Comparison of ENCODE assay signal across 23 mouse cellular contexts in genomic region chr5:142547066-142547465, GRCm38 (mm10). TPM values are rescaled to one million over a fixed set of nuclear protein-coding genes. Genes with fewer than 3 reads are reported as not detected.
DNase-seq lines count a peak whose midpoint lies in the region; TF ChIP-seq lines count a peak whose summit lies in the region.
"Had no signal": no experiment of that assay in that cellular context is flagged by ENCODE, and none has a peak within 500 bp of the region (broad histone marks: within the 10 kb centered on the region; RNA-seq: fewer than 3 reads in every experiment).

No protein-coding gene starts in this region.

- no peak overlapping the region for H3K9ac ChIP-seq in ES-Bruce4 (ENCODE audit: low read depth, poor library complexity, severe bottlenecking)
- H3K9ac ChIP-seq: forebrain, embryonic 13.5 days; heart, embryonic 13.5 days; hindbrain, embryonic 12.5 days; hindbrain, embryonic 15.5 days had no signal

- no peaks in the 10 kb centered on the region for H3K9me3 ChIP-seq in ES-Bruce4 (replicated peaks; ENCODE audit: control insufficient read depth, insufficient read depth, low read length, poor library complexity, severe bottlenecking)
- H3K9me3 ChIP-seq: forebrain, embryonic 10.5 days; forebrain, embryonic 13.5 days; heart, embryonic 10.5 days; heart, embryonic 13.5 days; hindbrain, embryonic 12.5 days; hindbrain, embryonic 15.5 days had no signal

- no peak for TF ChIP-seq CTCF in ES-Bruce4 (IDR thresholded peaks at IDR 0.05; ENCODE audit: low read depth, low read length)

- no peak overlapping the region for H3K4me3 ChIP-seq in ES-Bruce4 (ENCODE audit: low read depth, low read length)
- H3K4me3 ChIP-seq: forebrain, embryonic 10.5 days; forebrain, embryonic 13.5 days; heart, adult 2 months; heart, embryonic 10.5 days; heart, embryonic 13.5 days; hindbrain, embryonic 12.5 days; hindbrain, embryonic 15.5 days had no signal

- H3K4me1 ChIP-seq in ES-Bruce4 (ENCODE audit: control insufficient read depth, insufficient read depth, low read length), result peaks cover 15% of the 10 kb centered on the region

- peak; percentile 15 for DNase-seq in lung, postnatal 36 days
- DNase-seq in lung, postnatal 25 days (ENCODE audit: low spot score), result no peak
- peak; percentile 69 for DNase-seq in R1 (ENCODE audit: low read depth, low spot score)
- no peak for DNase-seq in kidney, postnatal 36 days
- DNase-seq in retina, postnatal 1 day, result no peak
- DNase-seq: adrenal gland, postnatal 10 days; adrenal gland, postnatal 36 days; cerebellum, adult 18-20 months; cerebellum, adult 9-10 months; cerebellum, postnatal 14 days; gastrocnemius, postnatal 10 days; gastrocnemius, postnatal 36 days; heart, adult 2 months; heart, postnatal 14 days had no signal

- TF ChIP-seq POLR2A in ES-Bruce4 (IDR thresholded peaks at IDR 0.05; ENCODE audit: insufficient read depth, low read length), result no peak

- TF ChIP-seq EP300 in ES-Bruce4 (IDR thresholded peaks at IDR 0.05; ENCODE audit: insufficient read depth, low read depth, low read length), result no peak

- peak overlapping the region; percentile 95 for H3K27ac ChIP-seq in ES-Bruce4 (ENCODE audit: insufficient read depth, low read length)
- H3K27ac ChIP-seq: forebrain, embryonic 13.5 days; heart, adult 2 months; heart, embryonic 13.5 days; hindbrain, embryonic 12.5 days; hindbrain, embryonic 15.5 days had no signal

- H3K27me3 ChIP-seq in ES-Bruce4 (ENCODE audit: control insufficient read depth, insufficient read depth, low read length, poor library complexity, severe bottlenecking), result no peaks in the 10 kb centered on the region
- H3K27me3 ChIP-seq: heart, embryonic 13.5 days; hindbrain, embryonic 15.5 days had no signal

- H3K36me3 ChIP-seq in ES-Bruce4 (ENCODE audit: control insufficient read depth, insufficient read depth, low read length, poor library complexity, severe bottlenecking), result no peaks in the 10 kb centered on the region
- H3K36me3 ChIP-seq: forebrain, embryonic 10.5 days; G1E; hindbrain, embryonic 12.5 days had no signal

RNA-seq across cellular contexts. Expression of gene Radil, which starts 3.8 kb away (rescaled TPM):
- polyA plus RNA-seq in ES-Bruce4 (2011; ENCODE audit: insufficient read depth, insufficient read length, low read depth, missing spikeins), result 78.0 and 79.3 TPM in 2 replicates
- polyA plus RNA-seq: CD4-positive, CD25-positive, alpha-beta regulatory T cell, adult 4 months; G1E had no signal

RNA-seq across cellular contexts. Expression of gene Papolb, which starts 17.2 kb away (rescaled TPM):
- polyA plus RNA-seq in ES-Bruce4 (2011; ENCODE audit: insufficient read depth, insufficient read length, low read depth, missing spikeins), result 3.3 and 3.9 TPM in 2 replicates
- polyA plus RNA-seq: CD4-positive, CD25-positive, alpha-beta regulatory T cell, adult 4 months; G1E had no signal

Comparison
In these comparisons a context has a peak if more than half of its experiments do, and no peak if none do; other contexts are left out.
1. DNase-seq: peak in lung, postnatal 36 days (single experiment) and R1 (single experiment); none in lung, postnatal 25 days (single experiment), kidney, postnatal 36 days (0 of 2) and retina, postnatal 1 day (single experiment).